Mouse (Mus musculus): ENCODE results near the gene Ifnlr1. TPM values are rescaled to one million over a fixed set of nuclear protein-coding genes. Genes with fewer than 3 reads are reported as not detected.
"Not testable (repeated sequence)": the region's sequence is repeated elsewhere in the genome, so short reads cannot be mapped to it uniquely, and the experiment has no call there.

The Ifnlr1 gene
- polyA plus RNA-seq (2012; fragmentation: generic; extraction: Trizol) = not detected
- long read RNA-seq, experiment 1 = 0 reads
- long read RNA-seq, experiment 2 = 0 reads

- Histone ChIP-seq H3K79me3 (ENCODE audit: low read depth) (no peaks in the 10 kb centered on the region), H3K27me3 (ENCODE audit: control insufficient read depth, insufficient read depth, insufficient read length) (peaks cover 23% of the 10 kb centered on the region), H3K79me2 (ENCODE audit: control insufficient read depth, insufficient read depth) (no peaks in the 10 kb centered on the region), H3ac (ENCODE audit: control insufficient read depth, insufficient read length, low read depth) (no peak within 1 kb of the TSS), H3K36me3 (ENCODE audit: control insufficient read depth, insufficient read depth) (no peaks in the 10 kb centered on the region), H3K4me3 (ENCODE audit: insufficient read depth, poor library complexity, severe bottlenecking) (no peak within 1 kb of the TSS)
- TF ChIP-seq CEBPB (IDR thresholded peaks at IDR 0.05; ENCODE audit: low read depth) = no peak
- no peak for TF ChIP-seq USF1 (IDR thresholded peaks at IDR 0.05; ENCODE audit: low read depth)
Measured at GRCm38 (mm10) chr4:135685906-135686567, at the start of gene Ifnlr1. Gene Ifnlr1 (plus strand): TSS chr4:135686287.

- not testable (repeated sequence) for H3K36me3 ChIP-seq (ENCODE audit: control insufficient read depth, insufficient read depth); H3K27me3 ChIP-seq (ENCODE audit: control insufficient read depth, insufficient read depth, insufficient read length); H3K79me3 ChIP-seq (ENCODE audit: low read depth); H3K4me3 ChIP-seq (ENCODE audit: insufficient read depth, poor library complexity, severe bottlenecking); H3K79me2 ChIP-seq (ENCODE audit: control insufficient read depth, insufficient read depth); H3ac ChIP-seq (ENCODE audit: control insufficient read depth, insufficient read length, low read depth)
Measured at GRCm38 (mm10) chr4:135641302-135642079, 44.6 kb upstream of the Ifnlr1 start.

- TF ChIP-seq USF1 (IDR thresholded peaks at IDR 0.05; ENCODE audit: low read depth) = no peak
- Histone ChIP-seq H3K4me3 (ENCODE audit: insufficient read depth, poor library complexity, severe bottlenecking) (no peak overlapping the region), H3K79me2 (ENCODE audit: control insufficient read depth, insufficient read depth) (no peaks in the 10 kb centered on the region), H3K79me3 (ENCODE audit: low read depth) (no peaks in the 10 kb centered on the region), H3K27me3 (ENCODE audit: control insufficient read depth, insufficient read depth, insufficient read length) (no peaks in the 10 kb centered on the region), H3ac (ENCODE audit: control insufficient read depth, insufficient read length, low read depth) (no peak overlapping the region), H3K36me3 (ENCODE audit: control insufficient read depth, insufficient read depth) (no peaks in the 10 kb centered on the region)
Measured at GRCm38 (mm10) chr4:135645022-135645637, 41.0 kb upstream of the Ifnlr1 start.

GRCm38 (mm10) chr4:135652966-135653607 is 33.0 kb upstream of the Ifnlr1 start:
- Histone ChIP-seq H3K27me3 (ENCODE audit: control insufficient read depth, insufficient read depth, insufficient read length) (no peaks in the 10 kb centered on the region), H3ac (ENCODE audit: control insufficient read depth, insufficient read length, low read depth) (no peak overlapping the region), H3K79me2 (ENCODE audit: control insufficient read depth, insufficient read depth) (no peaks in the 10 kb centered on the region), H3K36me3 (ENCODE audit: control insufficient read depth, insufficient read depth) (no peaks in the 10 kb centered on the region), H3K79me3 (ENCODE audit: low read depth) (no peaks in the 10 kb centered on the region), H3K4me3 (ENCODE audit: insufficient read depth, poor library complexity, severe bottlenecking) (no peak overlapping the region)
- TF ChIP-seq FOSL1 (IDR thresholded peaks at IDR 0.05; ENCODE audit: insufficient read depth, low read length, poor library complexity, severe bottlenecking) (no peak), CTCF (IDR thresholded peaks at IDR 0.05; ENCODE audit: control insufficient read depth, insufficient read depth, insufficient read length) (no peak), CEBPB (IDR thresholded peaks at IDR 0.05; ENCODE audit: low read depth) (no peak), USF1 (IDR thresholded peaks at IDR 0.05; ENCODE audit: low read depth) (no peak), MYOD1 (IDR thresholded peaks at IDR 0.05; ENCODE audit: control insufficient read depth, insufficient read length, low read depth) (no peak), MAX (IDR thresholded peaks at IDR 0.05) (no peak), MYOG (IDR thresholded peaks at IDR 0.05; ENCODE audit: control insufficient read depth, extremely low read depth, insufficient read length) (no peak)

GRCm38 (mm10) chr4:135653956-135654355 is 32.1 kb upstream of the Ifnlr1 start:
- TF ChIP-seq FOSL1 (IDR thresholded peaks at IDR 0.05; ENCODE audit: insufficient read depth, low read length, poor library complexity, severe bottlenecking) = no peak
- TF ChIP-seq CEBPB (IDR thresholded peaks at IDR 0.05; ENCODE audit: low read depth) = no peak
- no peak for TF ChIP-seq USF1 (IDR thresholded peaks at IDR 0.05; ENCODE audit: low read depth)
- TF ChIP-seq MYOG (IDR thresholded peaks at IDR 0.05; ENCODE audit: control insufficient read depth, extremely low read depth, insufficient read length) = no peak
- no peak for TF ChIP-seq CTCF (IDR thresholded peaks at IDR 0.05; ENCODE audit: control insufficient read depth, insufficient read depth, insufficient read length)
- no peak for TF ChIP-seq MYOD1 (IDR thresholded peaks at IDR 0.05; ENCODE audit: control insufficient read depth, insufficient read length, low read depth)
- no peak for TF ChIP-seq MAX (IDR thresholded peaks at IDR 0.05)
- Histone ChIP-seq H3K79me3 (ENCODE audit: low read depth) (no peaks in the 10 kb centered on the region), H3K79me2 (ENCODE audit: control insufficient read depth, insufficient read depth) (no peaks in the 10 kb centered on the region), H3ac (ENCODE audit: control insufficient read depth, insufficient read length, low read depth) (no peak overlapping the region), H3K27me3 (ENCODE audit: control insufficient read depth, insufficient read depth, insufficient read length) (no peaks in the 10 kb centered on the region), H3K4me3 (ENCODE audit: insufficient read depth, poor library complexity, severe bottlenecking) (no peak overlapping the region), H3K36me3 (ENCODE audit: control insufficient read depth, insufficient read depth) (no peaks in the 10 kb centered on the region)

- Histone ChIP-seq H3ac (ENCODE audit: control insufficient read depth, insufficient read length, low read depth) (no peak overlapping the region), H3K27me3 (ENCODE audit: control insufficient read depth, insufficient read depth, insufficient read length) (no peaks in the 10 kb centered on the region), H3K79me3 (ENCODE audit: low read depth) (no peaks in the 10 kb centered on the region), H3K36me3 (ENCODE audit: control insufficient read depth, insufficient read depth) (no peaks in the 10 kb centered on the region), H3K79me2 (ENCODE audit: control insufficient read depth, insufficient read depth) (no peaks in the 10 kb centered on the region), H3K4me3 (ENCODE audit: insufficient read depth, poor library complexity, severe bottlenecking) (no peak overlapping the region)
- TF ChIP-seq MYOD1 (IDR thresholded peaks at IDR 0.05; ENCODE audit: control insufficient read depth, insufficient read length, low read depth) = no peak
- TF ChIP-seq USF1 (IDR thresholded peaks at IDR 0.05; ENCODE audit: low read depth) = no peak
- TF ChIP-seq CTCF (IDR thresholded peaks at IDR 0.05; ENCODE audit: control insufficient read depth, insufficient read depth, insufficient read length) = no peak
- no peak for TF ChIP-seq FOSL1 (IDR thresholded peaks at IDR 0.05; ENCODE audit: insufficient read depth, low read length, poor library complexity, severe bottlenecking)
- TF ChIP-seq CEBPB (IDR thresholded peaks at IDR 0.05; ENCODE audit: low read depth) = no peak
- TF ChIP-seq MYOG (IDR thresholded peaks at IDR 0.05; ENCODE audit: control insufficient read depth, extremely low read depth, insufficient read length) = no peak
- no peak for TF ChIP-seq MAX (IDR thresholded peaks at IDR 0.05)
Measured at GRCm38 (mm10) chr4:135655499-135655898, 30.6 kb upstream of the Ifnlr1 start.

All from C2C12 (cell line).